Mouse (Mus musculus) C2C12 (cell line): ENCODE measurements around the gene Nfasc.

Experiments
- CTCF ChIP-seq: IDR thresholded peaks from one replicate; pipeline ENCODE4 v1.5.1; 2011; ENCODE audit not compliant: control insufficient read depth, insufficient read depth, insufficient read length
- USF1 ChIP-seq: IDR thresholded peaks from one replicate; pipeline ENCODE4 v1.6.1; 2011; ENCODE audit warnings: low read depth, mild to moderate bottlenecking, control low read depth, moderate library complexity

DNA sequence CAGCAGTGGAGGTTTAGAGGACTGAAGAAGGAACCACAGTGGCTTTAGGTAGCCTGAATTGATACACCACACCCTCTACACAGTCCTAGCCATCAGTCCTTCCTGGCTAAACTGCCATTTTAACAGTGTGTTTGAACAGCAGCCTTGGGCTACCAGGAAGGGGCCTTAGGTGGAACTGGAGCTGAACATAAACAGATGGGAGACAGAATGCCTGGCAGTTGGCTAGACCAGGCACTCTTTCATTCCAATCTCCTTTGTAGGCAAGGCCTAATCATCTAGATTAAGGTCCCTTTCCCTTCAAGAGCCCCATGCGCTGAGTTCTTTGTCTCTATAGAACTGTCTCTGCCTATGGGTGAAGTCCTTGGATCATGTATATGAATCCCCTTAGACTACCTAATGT is 170.0 kb downstream of the Nfasc start:
- TF ChIP-seq CTCF (no peak), USF1 (no peak)
